Mouse (Mus musculus) fat pad, adult 2 months (tissue): ENCODE measurements around the gene Car6.

Experiments used
- DNase-seq: peaks from one replicate; pipeline ENCODE4 v3.0.0-alpha.2; 2011; ENCODE audit warnings: low read depth, low spot score; ENCODE audit errors: extremely low read depth

Car6 gene

GRCm38 (mm10) chr4:150201232-150201631 is at the start of gene Car6:
Car6 (minus strand) TSS chr4:150201332.
- no peak for DNase-seq

- DNase-seq = no peak
Observed at GRCm38 (mm10) chr4:150249731-150250270, 48.7 kb upstream of the Car6 start.

- no peak for DNase-seq
Observed at GRCm38 (mm10) chr4:150248917-150249316, 47.8 kb upstream of the Car6 start.

- no peak for DNase-seq
Observed at GRCm38 (mm10) chr4:150248009-150248408, 46.9 kb upstream of the Car6 start.

GRCm38 (mm10) chr4:150245876-150246275 is 44.7 kb upstream of the Car6 start:
- no peak for DNase-seq

GRCm38 (mm10) chr4:150242745-150243144 is 41.6 kb upstream of the Car6 start:
- DNase-seq = no peak

- no peak for DNase-seq
Observed at GRCm38 (mm10) chr4:150241708-150242107, 40.6 kb upstream of the Car6 start.

GRCm38 (mm10) chr4:150240381-150240886 is 39.3 kb upstream of the Car6 start:
- no peak for DNase-seq

- peak; percentile 71 for DNase-seq
Observed at GRCm38 (mm10) chr4:150239951-150240368, 38.8 kb upstream of the Car6 start.

GRCm38 (mm10) chr4:150239503-150239902 is 38.4 kb upstream of the Car6 start:
- DNase-seq = no peak

- no peak for DNase-seq
Observed at GRCm38 (mm10) chr4:150239087-150239480, 38.0 kb upstream of the Car6 start.

- no peak for DNase-seq
Observed at GRCm38 (mm10) chr4:150238433-150239086, 37.4 kb upstream of the Car6 start.

GRCm38 (mm10) chr4:150237636-150238361 is 36.7 kb upstream of the Car6 start:
- DNase-seq = no peak

GRCm38 (mm10) chr4:150236521-150237481 is 35.7 kb upstream of the Car6 start, which contains the start of gene Eno1:
Eno1 (plus strand) TSS chr4:150236721.
- DNase-seq = no peak

- DNase-seq = no peak
Observed at GRCm38 (mm10) chr4:150236031-150236430, 34.9 kb upstream of the Car6 start.

GRCm38 (mm10) chr4:150235585-150235984 is 34.5 kb upstream of the Car6 start:
- no peak for DNase-seq

- no peak for DNase-seq
Observed at GRCm38 (mm10) chr4:150234599-150235327, 33.6 kb upstream of the Car6 start.

- no peak for DNase-seq
Observed at GRCm38 (mm10) chr4:150231871-150232270, 30.7 kb upstream of the Car6 start.

- no peak for DNase-seq
Observed at GRCm38 (mm10) chr4:150230460-150231407, 29.6 kb upstream of the Car6 start.
